Mouse (Mus musculus) C2C12 (cell line): ENCODE data around the gene Slit3. TPM values are rescaled to one million over a fixed set of nuclear protein-coding genes. Genes with fewer than 3 reads are reported as not detected.

ENCODE experiments used
- H3K27me3 ChIP-seq: one replicate; pipeline ENCODE4 v1.6.1; 2011; ENCODE audit not compliant: control insufficient read depth, insufficient read depth, insufficient read length
- H3K36me3 ChIP-seq: one replicate; pipeline ENCODE4 v1.6.1; 2011; ENCODE audit not compliant: control insufficient read depth, insufficient read depth
- H3K4me3 ChIP-seq: one replicate; pipeline ENCODE4 v1.5.1; 2011; ENCODE audit warnings: mild to moderate bottlenecking, control low read depth; ENCODE audit not compliant: poor library complexity, insufficient read depth, severe bottlenecking
- H3K79me2 ChIP-seq: one replicate; pipeline ENCODE4 v1.6.1; 2011; ENCODE audit not compliant: control insufficient read depth, insufficient read depth
- H3K79me3 ChIP-seq: one replicate; pipeline ENCODE4 v1.6.1; 2011; ENCODE audit warnings: low read depth, control low read depth
- H3ac ChIP-seq: one replicate; pipeline ENCODE3; 2011; ENCODE audit warnings: low read depth; ENCODE audit not compliant: control insufficient read depth, insufficient read length
- CEBPB ChIP-seq: IDR thresholded peaks from one replicate; pipeline ENCODE4 v1.6.1; 2011; ENCODE audit warnings: low read depth, mild to moderate bottlenecking, control low read depth, moderate library complexity
- CTCF ChIP-seq: IDR thresholded peaks from one replicate; pipeline ENCODE4 v1.5.1; 2011; ENCODE audit not compliant: control insufficient read depth, insufficient read depth, insufficient read length
- FOSL1 ChIP-seq: IDR thresholded peaks from one replicate; pipeline ENCODE4 v1.8.0; 2011; ENCODE audit warnings: mild to moderate bottlenecking, low read length; ENCODE audit not compliant: poor library complexity, insufficient read depth, severe bottlenecking
- MAX ChIP-seq: IDR thresholded peaks from one replicate; pipeline ENCODE4 v1.6.1; 2011; ENCODE audit warnings: mild to moderate bottlenecking, control low read depth
- MYOD1 ChIP-seq: IDR thresholded peaks from one replicate; pipeline ENCODE4 v1.6.1; 2011; ENCODE audit warnings: low read depth; ENCODE audit not compliant: control insufficient read depth, insufficient read length
- MYOG ChIP-seq: IDR thresholded peaks from one replicate; pipeline ENCODE4 v1.6.1; 2011; ENCODE audit not compliant: control insufficient read depth, insufficient read length; ENCODE audit errors: extremely low read depth
- USF1 ChIP-seq: IDR thresholded peaks from one replicate; pipeline ENCODE4 v1.6.1; 2011; ENCODE audit warnings: low read depth, mild to moderate bottlenecking, control low read depth, moderate library complexity
- polyA plus RNA-seq: library from polyadenylated mRNA; unstranded; fragments of >200 nt; fragmentation: generic; extraction: Trizol; gene quantifications from one replicate; pipeline ENCODE4 v1.2.1, GENCODE M21; 2012; ENCODE audit warnings: missing spikeins

Gene Slit3
- polyA plus RNA-seq, 1 experiment: not detected

DNA sequence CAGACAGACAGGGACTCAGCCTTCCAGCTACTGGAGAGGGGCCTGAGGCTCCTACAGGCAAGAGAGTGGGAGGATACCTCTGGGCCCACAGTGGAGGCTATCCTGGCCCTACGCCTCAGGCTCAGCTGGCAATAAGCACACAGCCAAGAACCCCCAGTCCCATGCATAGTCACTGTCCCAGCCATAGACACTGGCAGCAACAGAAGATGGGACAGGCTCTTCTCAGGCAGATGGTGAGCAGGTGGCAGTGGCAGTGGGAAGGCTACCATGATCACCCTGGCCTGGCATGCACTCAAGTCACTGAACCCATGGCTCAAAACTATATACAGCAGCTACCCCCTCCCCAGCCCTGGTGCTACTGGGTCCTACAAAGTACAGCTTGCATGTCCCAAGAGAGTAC lies 547.7 kb downstream of the Slit3 start:
- Histone ChIP-seq H3ac (no peak overlapping the region), H3K79me3 (no peaks in the 10 kb centered on the region), H3K27me3 (no peaks in the 10 kb centered on the region), H3K36me3 (no peaks in the 10 kb centered on the region), H3K79me2 (no peaks in the 10 kb centered on the region), H3K4me3 (no peak overlapping the region)
- no peak for TF ChIP-seq CTCF
- TF ChIP-seq MAX: no peak
- no peak for TF ChIP-seq MYOG
- TF ChIP-seq MYOD1: no peak
- TF ChIP-seq FOSL1: no peak

DNA sequence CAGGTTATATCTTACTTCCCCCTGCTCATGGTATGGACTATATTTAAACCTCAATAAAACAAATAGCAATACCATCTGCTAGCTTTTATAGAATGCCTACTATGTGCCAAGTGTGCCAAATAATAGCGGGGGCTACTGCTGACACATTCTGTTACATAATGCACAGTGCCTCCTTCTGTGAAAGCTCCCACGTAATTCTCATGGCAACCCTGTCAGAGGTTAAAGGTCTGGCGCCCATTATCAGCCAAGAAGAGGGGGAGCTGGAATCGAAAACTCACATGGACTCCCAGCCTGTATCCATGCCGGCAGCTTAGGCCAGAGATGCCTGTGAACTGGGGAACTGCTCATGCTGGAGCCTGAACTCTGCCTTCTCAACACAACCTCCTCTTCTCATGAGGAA lies 548.5 kb downstream of the Slit3 start:
- H3K79me3 ChIP-seq: no peaks in the 10 kb centered on the region
- H3ac ChIP-seq: no peak overlapping the region
- H3K4me3 ChIP-seq: no peak overlapping the region
- no peaks in the 10 kb centered on the region for H3K27me3 ChIP-seq
- no peaks in the 10 kb centered on the region for H3K36me3 ChIP-seq
- H3K79me2 ChIP-seq: no peaks in the 10 kb centered on the region
- no peak for TF ChIP-seq FOSL1
- TF ChIP-seq MAX: no peak
- no peak for TF ChIP-seq MYOD1
- no peak for TF ChIP-seq CTCF
- no peak for TF ChIP-seq USF1

DNA sequence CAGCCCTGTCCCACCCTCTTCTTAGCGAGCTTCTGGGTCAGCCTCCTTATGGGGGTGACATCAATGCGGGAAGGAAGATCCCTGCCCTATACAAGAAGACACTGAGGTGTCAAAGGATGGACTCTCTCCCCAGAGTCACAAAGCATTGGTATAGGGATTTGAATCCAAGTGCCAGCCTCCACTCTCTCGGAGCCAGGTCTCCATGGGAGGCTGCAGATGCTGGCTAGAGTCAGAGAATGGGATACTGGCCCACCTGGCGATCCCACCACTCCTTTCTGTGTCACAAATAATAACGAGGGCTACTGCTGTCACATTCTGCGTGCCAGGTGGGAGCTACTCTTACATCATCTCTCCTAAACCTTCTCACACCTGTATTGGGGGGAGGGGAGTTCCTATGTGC lies 549.2 kb downstream of the Slit3 start:
- Histone ChIP-seq H3K4me3 (no peak overlapping the region), H3K36me3 (no peaks in the 10 kb centered on the region), H3ac (no peak overlapping the region), H3K79me2 (no peaks in the 10 kb centered on the region), H3K79me3 (no peaks in the 10 kb centered on the region), H3K27me3 (no peaks in the 10 kb centered on the region)
- TF ChIP-seq CTCF: no peak
- TF ChIP-seq MYOG: no peak
- no peak for TF ChIP-seq MYOD1
- TF ChIP-seq FOSL1: no peak
- no peak for TF ChIP-seq CEBPB
- no peak for TF ChIP-seq MAX
- no peak for TF ChIP-seq USF1

- H3K27me3 ChIP-seq: no peaks in the 10 kb centered on the region
- no peaks in the 10 kb centered on the region for H3K79me3 ChIP-seq
- TF ChIP-seq USF1: no peak
- TF ChIP-seq FOSL1: no peak
- TF ChIP-seq MYOG: no peak
- TF ChIP-seq CEBPB: no peak
- TF ChIP-seq MAX: no peak
- no peak for TF ChIP-seq MYOD1
- TF ChIP-seq CTCF: no peak
- H3K36me3 ChIP-seq: no peaks in the 10 kb centered on the region
- no peak overlapping the region for H3ac ChIP-seq
- no peak overlapping the region for H3K4me3 ChIP-seq
- H3K79me2 ChIP-seq: no peaks in the 10 kb centered on the region
Measured at GRCm38 (mm10) chr11:35670746-35671145, 549.7 kb downstream of the Slit3 start.

GRCm38 (mm10) chr11:35673050-35673449 lies 552.0 kb downstream of the Slit3 start:
- TF ChIP-seq CTCF: no peak
- TF ChIP-seq MYOG: no peak
- TF ChIP-seq CEBPB: no peak
- TF ChIP-seq MYOD1: no peak
- no peak for TF ChIP-seq MAX
- TF ChIP-seq USF1: no peak
- no peak for TF ChIP-seq FOSL1
- Histone ChIP-seq H3K79me3 (no peaks in the 10 kb centered on the region), H3ac (no peak overlapping the region), H3K36me3 (no peaks in the 10 kb centered on the region), H3K27me3 (no peaks in the 10 kb centered on the region), H3K4me3 (no peak overlapping the region), H3K79me2 (no peaks in the 10 kb centered on the region)

DNA sequence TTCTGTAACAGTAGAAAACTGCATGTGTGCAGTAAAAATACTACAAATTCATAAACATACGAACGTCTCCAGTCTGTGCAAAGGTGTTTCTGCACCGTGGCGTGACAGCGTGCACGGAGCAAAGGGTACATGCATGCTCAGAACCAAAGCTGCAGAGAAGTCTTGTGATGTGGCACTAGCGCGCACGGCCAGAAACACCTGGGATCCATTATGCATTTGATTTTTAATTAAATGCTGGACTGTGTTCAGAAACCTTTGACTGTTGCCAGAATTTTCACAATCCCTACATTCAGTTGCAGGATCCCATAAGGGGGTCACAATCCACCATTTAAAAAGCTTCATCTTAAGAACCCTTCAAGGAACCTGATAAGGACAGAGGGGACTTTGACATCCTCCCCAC lies 553.2 kb downstream of the Slit3 start:
- no peak for TF ChIP-seq MYOD1
- no peak for TF ChIP-seq FOSL1
- TF ChIP-seq CEBPB: no peak
- no peak for TF ChIP-seq CTCF
- TF ChIP-seq MYOG: no peak
- TF ChIP-seq MAX: no peak
- Histone ChIP-seq H3K27me3 (no peaks in the 10 kb centered on the region), H3K36me3 (no peaks in the 10 kb centered on the region)

More for the DNA sequence above, 553.2 kb downstream of the Slit3 start:
- Histone ChIP-seq H3K79me3 (no peaks in the 10 kb centered on the region), H3ac (no peak overlapping the region), H3K79me2 (no peaks in the 10 kb centered on the region), H3K4me3 (no peak overlapping the region)
